Mouse (Mus musculus): ENCODE measurements at regions not wholly inside any gene's neighbourhood (a gene's known extent, or its start where the extent isn't known, plus 50 kb on each side); places are given as distances from the start of the nearest gene placed in this dataset.

DNA sequence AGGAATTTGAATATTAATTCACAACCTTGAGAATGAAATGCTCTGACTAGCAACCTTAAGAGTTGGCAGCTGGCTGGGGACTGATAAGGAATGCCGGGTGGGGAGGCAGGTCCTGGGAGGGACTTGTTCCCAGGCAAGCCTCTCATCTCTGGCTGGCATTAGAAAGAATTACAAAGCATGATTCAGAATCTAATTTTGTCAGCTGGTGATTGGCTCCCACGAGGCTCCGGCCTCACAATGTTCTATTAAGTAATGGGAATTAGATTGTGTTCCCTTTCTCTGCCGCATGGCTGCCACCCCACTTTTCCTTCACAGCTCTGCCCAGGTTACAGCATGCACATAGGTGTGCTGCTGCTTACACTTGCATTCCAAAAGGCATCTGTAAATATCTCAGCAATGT, 443.9 kb upstream of the Jag1 start:
- TF ChIP-seq ZNF384 (IDR thresholded peaks at IDR 0.05; ENCODE audit: low read depth, low read length): no peak
- TF ChIP-seq MAFK (IDR thresholded peaks at IDR 0.05; ENCODE audit: insufficient read depth, low read depth, low read length): no peak
- TF ChIP-seq CHD2 (IDR thresholded peaks at IDR 0.05; ENCODE audit: low read depth, low read length): no peak

Measured in ES-E14 (cell line).